Mouse (Mus musculus) embryonic facial prominence, embryonic 10.5 days (tissue): ENCODE measurements around the gene Cacna1d. TPM values are rescaled to one million over a fixed set of nuclear protein-coding genes. Genes with fewer than 3 reads are reported as not detected.

Experiments
- DNase-seq: peaks from one replicate; pipeline ENCODE4 v3.0.0-alpha.2; 2017; ENCODE audit warnings: low spot score
- H3K27ac ChIP-seq: fragments of 300-500 bp; sonication (generic); replicated peaks from 2 replicates; pipeline ENCODE4 v1.5.1; 2016; ENCODE audit warnings: mild to moderate bottlenecking
- H3K27me3 ChIP-seq: fragments of 300-500 bp; sonication (generic); replicated peaks from 2 replicates; pipeline ENCODE4 v1.6.1; 2016; ENCODE audit warnings: low read depth, mild to moderate bottlenecking; ENCODE audit not compliant: poor library complexity, severe bottlenecking
- H3K36me3 ChIP-seq: fragments of 300-500 bp; sonication (generic); replicated peaks from 2 replicates; pipeline ENCODE4 v1.6.1; 2016; ENCODE audit warnings: mild to moderate bottlenecking, moderate library complexity
- H3K4me1 ChIP-seq: fragments of 300-500 bp; sonication (generic); 2 replicates; pipeline ENCODE4 v1.6.1; 2016
- H3K4me3 ChIP-seq: fragments of 300-500 bp; sonication (generic); 2 replicates; pipeline ENCODE4 v1.5.1; 2016; ENCODE audit warnings: mild to moderate bottlenecking, moderate library complexity
- H3K9me3 ChIP-seq: fragments of 300-500 bp; sonication (generic); 2 replicates; pipeline ENCODE4 v1.6.1; 2016; ENCODE audit warnings: mild to moderate bottlenecking
- WGBS: fragments of 180-500 bp; shearing (Covaris S2); methylation state at CpG from one replicate; pipeline ENCODE4 v1.1.7; 2016; 5-methylcytosine and 5-hydroxymethylcytosine counted together
- polyA plus RNA-seq: library from polyadenylated mRNA; unstranded; fragments of >200 nt; fragmentation: Nextera tagmentation; extraction: Ambion mirVana; gene quantifications from 2 replicates; pipeline ENCODE4 v1.2.1, GENCODE M21; 2016

The Cacna1d gene
- polyA plus RNA-seq, 1 experiment from 2014 or later = 2.1 TPM

DNA sequence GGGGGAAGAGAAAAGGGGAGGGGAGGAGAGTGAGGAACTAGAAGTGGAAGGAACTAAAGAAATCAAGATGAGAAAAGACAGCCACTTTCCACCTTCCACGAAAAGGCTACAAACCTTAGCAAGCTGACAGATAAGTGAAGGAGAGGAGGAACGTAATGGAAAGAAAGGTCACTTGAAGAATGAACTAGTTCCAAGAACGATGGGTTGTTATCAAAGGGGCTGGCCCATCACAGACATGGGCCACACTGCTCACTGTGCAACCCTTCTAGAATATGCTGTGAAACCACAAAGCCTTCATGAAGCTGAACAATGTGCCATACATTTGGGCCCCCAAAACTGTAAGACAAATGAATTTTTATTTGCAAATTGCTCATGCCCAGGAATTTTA is 248.4 kb downstream of the Cacna1d start:
- DNase-seq = no peak
- H3K27ac ChIP-seq = no peak overlapping the region
- peaks cover 6% of the 10 kb centered on the region for H3K4me1 ChIP-seq
- WGBS = 90% methylated on average over 3 of the region's 3 CpGs
- H3K27me3 ChIP-seq = no peaks in the 10 kb centered on the region
- no peaks in the 10 kb centered on the region for H3K9me3 ChIP-seq
- no peaks in the 10 kb centered on the region for H3K36me3 ChIP-seq
- H3K4me3 ChIP-seq = no peak overlapping the region

GRCm38 (mm10) chr14:30242166-30242817 is 249.0 kb downstream of the Cacna1d start:
- no peaks in the 10 kb centered on the region for H3K36me3 ChIP-seq
- 85% methylated on average over 13 of the region's 13 CpGs for WGBS
- no peak overlapping the region for H3K4me3 ChIP-seq
- H3K4me1 ChIP-seq = peaks cover 6% of the 10 kb centered on the region
- DNase-seq = no peak
- no peak overlapping the region; the same call in 1 of the 2 replicates for H3K27ac ChIP-seq
- H3K27me3 ChIP-seq = no peaks in the 10 kb centered on the region
- no peaks in the 10 kb centered on the region for H3K9me3 ChIP-seq

DNA sequence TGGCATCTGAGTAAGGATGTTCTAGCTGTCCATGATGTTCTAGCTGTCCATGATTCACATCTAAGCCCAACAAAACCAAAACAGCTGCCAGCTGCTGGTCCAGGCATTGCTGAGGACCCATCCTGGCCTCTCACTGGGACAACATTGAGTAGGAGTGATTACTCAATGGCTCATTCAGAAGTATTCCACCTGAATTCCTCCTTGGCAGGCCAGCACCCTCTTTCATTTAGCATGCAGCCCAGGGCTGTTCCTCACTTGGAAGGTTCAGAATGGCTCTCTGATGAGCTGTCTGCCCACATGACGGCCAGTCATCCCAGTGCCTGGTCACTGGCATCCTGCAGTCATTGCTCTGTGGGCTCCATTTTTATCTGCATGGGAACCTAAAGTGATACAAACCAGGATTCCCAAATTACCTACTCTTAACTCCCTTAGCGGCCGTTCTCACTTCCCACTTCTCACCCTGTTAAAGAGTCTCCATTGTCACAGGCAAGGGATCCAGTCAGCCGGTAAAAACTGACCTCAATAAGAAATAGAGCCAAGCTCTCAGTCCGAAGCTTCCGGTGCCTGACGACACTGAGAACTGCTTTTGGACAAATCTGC is 250.2 kb downstream of the Cacna1d start:
- Histone ChIP-seq H3K4me1 (peaks cover 6% of the 10 kb centered on the region), H3K27ac (no peak overlapping the region), H3K9me3 (no peaks in the 10 kb centered on the region), H3K27me3 (no peaks in the 10 kb centered on the region), H3K36me3 (no peaks in the 10 kb centered on the region), H3K4me3 (no peak overlapping the region)
- DNase-seq = no peak
- 89% methylated on average over 7 of the region's 7 CpGs for WGBS

GRCm38 (mm10) chr14:30238807-30239206 is 252.4 kb downstream of the Cacna1d start:
- H3K4me3 ChIP-seq = no peak overlapping the region
- peaks cover 6% of the 10 kb centered on the region for H3K4me1 ChIP-seq
- WGBS = 76% methylated on average over 5 of the region's 5 CpGs
- H3K36me3 ChIP-seq = no peaks in the 10 kb centered on the region
- no peak overlapping the region for H3K27ac ChIP-seq
- no peaks in the 10 kb centered on the region for H3K27me3 ChIP-seq
- no peak for DNase-seq
- no peaks in the 10 kb centered on the region for H3K9me3 ChIP-seq

DNA sequence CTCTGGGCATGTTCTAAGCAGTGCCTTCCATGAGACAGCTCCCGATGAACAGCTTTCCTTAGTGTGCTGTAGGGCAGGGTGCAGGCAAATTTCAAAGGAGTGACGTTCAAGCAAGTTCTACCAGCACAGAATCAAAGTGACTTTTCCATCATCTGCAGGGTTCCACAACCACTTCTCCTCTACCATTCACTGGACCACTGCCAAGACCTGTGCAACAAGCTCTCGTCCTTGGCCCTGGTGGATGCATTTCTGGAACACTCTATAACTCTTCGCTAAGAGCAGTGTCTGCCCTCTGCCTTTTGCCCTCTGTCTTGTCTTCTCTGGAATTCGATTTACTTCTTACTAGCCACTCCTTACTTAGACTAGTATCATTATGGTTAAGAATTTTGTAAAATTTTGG is 266.1 kb downstream of the Cacna1d start:
- no peak for DNase-seq
- no peaks in the 10 kb centered on the region for H3K36me3 ChIP-seq
- no peak overlapping the region for H3K4me3 ChIP-seq
- H3K27me3 ChIP-seq = no peaks in the 10 kb centered on the region
- no peaks in the 10 kb centered on the region for H3K9me3 ChIP-seq
- peaks cover 3% of the 10 kb centered on the region for H3K4me1 ChIP-seq
- WGBS = 87% methylated on average over 5 of the region's 5 CpGs
- no peak overlapping the region for H3K27ac ChIP-seq

GRCm38 (mm10) chr14:30222101-30222500 is 269.2 kb downstream of the Cacna1d start:
- WGBS = 87% methylated on average over 6 of the region's 6 CpGs
- Histone ChIP-seq H3K4me3 (no peak overlapping the region), H3K4me1 (peaks cover 23% of the 10 kb centered on the region), H3K36me3 (no peaks in the 10 kb centered on the region), H3K9me3 (no peaks in the 10 kb centered on the region), H3K27ac (no peak overlapping the region), H3K27me3 (no peaks in the 10 kb centered on the region)
- no peak for DNase-seq

DNA sequence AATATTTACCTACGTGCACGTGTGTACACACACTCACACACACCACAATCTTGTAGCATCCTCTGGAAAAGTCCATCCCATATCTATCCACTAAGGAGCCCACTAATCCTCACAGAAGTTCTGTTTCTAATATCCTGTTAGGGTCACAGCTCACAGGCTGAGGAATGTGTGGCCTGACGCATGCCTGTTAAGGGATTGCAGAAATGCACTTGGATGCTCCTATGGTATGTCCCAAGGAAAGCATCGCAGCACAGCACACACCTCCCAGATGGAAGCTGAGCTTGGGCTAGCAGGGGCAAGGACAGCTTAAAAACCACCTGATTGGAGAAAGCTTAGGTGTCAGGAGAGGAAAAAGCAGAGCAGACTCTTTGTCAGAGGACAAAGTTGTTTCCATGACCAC is 271.4 kb downstream of the Cacna1d start:
- peaks cover 23% of the 10 kb centered on the region for H3K4me1 ChIP-seq
- H3K27me3 ChIP-seq = no peaks in the 10 kb centered on the region
- no peaks in the 10 kb centered on the region for H3K36me3 ChIP-seq
- peak overlapping the region; percentile 30; the same call in 1 of the 2 replicates for H3K27ac ChIP-seq
- WGBS = 55% methylated on average over 4 of the region's 4 CpGs
- no peak overlapping the region for H3K4me3 ChIP-seq
- peak; percentile 30 for DNase-seq
- no peaks in the 10 kb centered on the region for H3K9me3 ChIP-seq

DNA sequence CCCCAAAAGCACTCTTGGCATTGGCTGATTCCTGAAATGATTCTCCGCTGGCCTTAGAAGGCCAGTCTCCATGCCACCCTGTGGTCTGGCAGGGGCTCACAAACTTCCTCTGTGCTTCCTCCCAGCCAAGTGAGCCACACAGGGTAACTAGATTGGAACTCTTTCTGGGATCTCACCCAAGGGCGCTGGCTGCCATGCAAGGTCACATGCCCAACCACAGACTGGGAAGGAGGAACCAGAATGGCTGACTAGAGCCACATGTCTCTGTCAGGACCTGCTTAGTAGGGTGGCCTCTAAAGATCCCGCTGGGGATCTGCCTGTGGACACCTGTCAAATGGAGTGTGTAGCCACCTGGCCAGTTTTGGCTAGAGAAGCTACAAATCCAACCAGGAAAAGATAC is 273.1 kb downstream of the Cacna1d start:
- H3K4me3 ChIP-seq = no peak overlapping the region
- DNase-seq = no peak
- no peaks in the 10 kb centered on the region for H3K27me3 ChIP-seq
- H3K4me1 ChIP-seq = peaks cover 23% of the 10 kb centered on the region
- H3K27ac ChIP-seq = no peak overlapping the region
- 91% methylated on average over 3 of the region's 3 CpGs for WGBS
- no peaks in the 10 kb centered on the region for H3K9me3 ChIP-seq
- H3K36me3 ChIP-seq = no peaks in the 10 kb centered on the region

GRCm38 (mm10) chr14:30217124-30217523 is 274.1 kb downstream of the Cacna1d start:
- Histone ChIP-seq H3K27ac (no peak overlapping the region), H3K4me3 (no peak overlapping the region), H3K27me3 (no peaks in the 10 kb centered on the region), H3K9me3 (no peaks in the 10 kb centered on the region), H3K4me1 (peaks cover 23% of the 10 kb centered on the region), H3K36me3 (no peaks in the 10 kb centered on the region)
- 85% methylated on average over 2 of the region's 2 CpGs for WGBS
- DNase-seq = no peak

GRCm38 (mm10) chr14:30208156-30208555 is 283.1 kb downstream of the Cacna1d start:
- Histone ChIP-seq H3K4me3 (no peak overlapping the region), H3K4me1 (peaks cover 3% of the 10 kb centered on the region; the same call in 1 of the 2 replicates), H3K9me3 (no peaks in the 10 kb centered on the region), H3K27ac (no peak overlapping the region), H3K27me3 (no peaks in the 10 kb centered on the region), H3K36me3 (no peaks in the 10 kb centered on the region)
- DNase-seq = no peak

- no peaks in the 10 kb centered on the region for H3K9me3 ChIP-seq
- H3K27ac ChIP-seq = no peak overlapping the region
- no peaks in the 10 kb centered on the region for H3K36me3 ChIP-seq
- 46% methylated on average over 3 of the region's 3 CpGs for WGBS
- H3K27me3 ChIP-seq = no peaks in the 10 kb centered on the region
- H3K4me3 ChIP-seq = no peak overlapping the region
- H3K4me1 ChIP-seq = peaks cover 3% of the 10 kb centered on the region; the same call in 1 of the 2 replicates
- DNase-seq = peak; percentile 8
These were observed 285.4 kb downstream of the Cacna1d start for GRCm38 (mm10) chr14:30205821-30206220.

- Histone ChIP-seq H3K4me3 (no peak overlapping the region), H3K27me3 (no peaks in the 10 kb centered on the region), H3K4me1 (peaks cover 3% of the 10 kb centered on the region; the same call in 1 of the 2 replicates), H3K36me3 (no peaks in the 10 kb centered on the region), H3K9me3 (no peaks in the 10 kb centered on the region), H3K27ac (no peak overlapping the region)
- WGBS = 87% methylated on average over 1 of the region's 1 CpGs
- no peak for DNase-seq
These were observed 286.7 kb downstream of the Cacna1d start for GRCm38 (mm10) chr14:30204526-30204925.

- no peak for DNase-seq
- Histone ChIP-seq H3K27ac (no peak overlapping the region), H3K4me1 (no peaks in the 10 kb centered on the region), H3K4me3 (no peak overlapping the region), H3K36me3 (no peaks in the 10 kb centered on the region), H3K27me3 (no peaks in the 10 kb centered on the region), H3K9me3 (no peaks in the 10 kb centered on the region)
- WGBS = 86% methylated on average over 1 of the region's 1 CpGs
These were observed 290.9 kb downstream of the Cacna1d start for GRCm38 (mm10) chr14:30200310-30200709.
